Mouse (Mus musculus): ENCODE data around the gene Arsb. TPM values are rescaled to one million over a fixed set of nuclear protein-coding genes. Genes with fewer than 3 reads are reported as not detected.

Gene Arsb
- polyA plus RNA-seq, 1 experiment from 2014 or later: 4.5 TPM

- no peaks in the 10 kb centered on the region for H3K27me3 ChIP-seq (ENCODE audit: low read depth, poor library complexity, severe bottlenecking)
- H3K4me1 ChIP-seq: no peaks in the 10 kb centered on the region
- DNase-seq (ENCODE audit: low spot score): no peak
- no peaks in the 10 kb centered on the region for H3K36me3 ChIP-seq
- no peaks in the 10 kb centered on the region for H3K9me3 ChIP-seq (replicated peaks)
- WGBS: 81% methylated on average over 3 of the region's 3 CpGs
- H3K27ac ChIP-seq (replicated peaks): no peak overlapping the region
- H3K4me3 ChIP-seq: no peak overlapping the region
These were observed 117.5 kb downstream of the Arsb start for GRCm38 (mm10) chr13:93888916-93889315.

- H3K27ac ChIP-seq (replicated peaks): no peak overlapping the region
- 84% methylated on average over 3 of the region's 3 CpGs for WGBS
- DNase-seq (ENCODE audit: low spot score): no peak
These were observed 118.6 kb downstream of the Arsb start for GRCm38 (mm10) chr13:93889991-93890390.

GRCm38 (mm10) chr13:93891276-93891675 is 119.8 kb downstream of the Arsb start:
- DNase-seq (ENCODE audit: low spot score): no peak
- H3K27me3 ChIP-seq (ENCODE audit: low read depth, poor library complexity, severe bottlenecking): no peaks in the 10 kb centered on the region
- WGBS: 92% methylated on average over 6 of the region's 6 CpGs

More at GRCm38 (mm10) chr13:93889991-93890390, 118.6 kb downstream of the Arsb start:
- H3K36me3 ChIP-seq: no peaks in the 10 kb centered on the region
- H3K27me3 ChIP-seq (ENCODE audit: low read depth, poor library complexity, severe bottlenecking): no peaks in the 10 kb centered on the region
- H3K4me3 ChIP-seq: no peak overlapping the region
- H3K9me3 ChIP-seq (replicated peaks): no peaks in the 10 kb centered on the region
- no peaks in the 10 kb centered on the region for H3K4me1 ChIP-seq

GRCm38 (mm10) chr13:93892101-93892500 is 120.7 kb downstream of the Arsb start:
- H3K27me3 ChIP-seq (ENCODE audit: low read depth, poor library complexity, severe bottlenecking): no peaks in the 10 kb centered on the region
- H3K4me3 ChIP-seq: no peak overlapping the region
- H3K9me3 ChIP-seq (replicated peaks): no peaks in the 10 kb centered on the region
- H3K36me3 ChIP-seq: no peaks in the 10 kb centered on the region
- no peak overlapping the region for H3K27ac ChIP-seq (replicated peaks)
- no peak for DNase-seq (ENCODE audit: low spot score)
- H3K4me1 ChIP-seq: no peaks in the 10 kb centered on the region
- WGBS: 85% methylated on average over 7 of the region's 7 CpGs

More at GRCm38 (mm10) chr13:93891276-93891675, 119.8 kb downstream of the Arsb start:
- no peaks in the 10 kb centered on the region for H3K9me3 ChIP-seq (replicated peaks)
- H3K4me1 ChIP-seq: no peaks in the 10 kb centered on the region
- H3K36me3 ChIP-seq: no peaks in the 10 kb centered on the region
- no peak overlapping the region for H3K4me3 ChIP-seq
- no peak overlapping the region for H3K27ac ChIP-seq (replicated peaks)

GRCm38 (mm10) chr13:93894105-93894504 is 122.7 kb downstream of the Arsb start:
- Histone ChIP-seq H3K4me1 (no peaks in the 10 kb centered on the region), H3K9me3 (replicated peaks) (no peaks in the 10 kb centered on the region), H3K36me3 (no peaks in the 10 kb centered on the region), H3K27ac (replicated peaks) (no peak overlapping the region), H3K27me3 (ENCODE audit: low read depth, poor library complexity, severe bottlenecking) (no peaks in the 10 kb centered on the region), H3K4me3 (no peak overlapping the region)
- DNase-seq (ENCODE audit: low spot score): no peak
- WGBS: 87% methylated on average over 2 of the region's 2 CpGs

- Histone ChIP-seq H3K27me3 (ENCODE audit: low read depth, poor library complexity, severe bottlenecking) (no peaks in the 10 kb centered on the region), H3K4me3 (no peak overlapping the region), H3K27ac (replicated peaks) (no peak overlapping the region), H3K36me3 (no peaks in the 10 kb centered on the region), H3K9me3 (replicated peaks) (no peaks in the 10 kb centered on the region), H3K4me1 (no peaks in the 10 kb centered on the region)
- DNase-seq (ENCODE audit: low spot score): no peak
- 86% methylated on average over 2 of the region's 2 CpGs for WGBS
These were observed 124.0 kb downstream of the Arsb start for GRCm38 (mm10) chr13:93895430-93895829.

GRCm38 (mm10) chr13:93897943-93898826 is 126.8 kb downstream of the Arsb start:
- no peak overlapping the region for H3K27ac ChIP-seq (replicated peaks)
- 75% methylated on average over 13 of the region's 13 CpGs for WGBS
- no peak for DNase-seq (ENCODE audit: low spot score)

GRCm38 (mm10) chr13:93899378-93900256 is 128.2 kb downstream of the Arsb start:
- no peaks in the 10 kb centered on the region for H3K27me3 ChIP-seq (ENCODE audit: low read depth, poor library complexity, severe bottlenecking)
- whole genome bisulfite sequencing: 92% methylated on average over 3 of the region's 3 CpGs
- no peak overlapping the region for H3K4me3 ChIP-seq
- H3K4me1 ChIP-seq: no peaks in the 10 kb centered on the region; the same call in 1 of the 2 replicates
- H3K36me3 ChIP-seq: no peaks in the 10 kb centered on the region
- peak; percentile 8 for DNase-seq (ENCODE audit: low spot score)
- H3K9me3 ChIP-seq (replicated peaks): no peaks in the 10 kb centered on the region
- no peak overlapping the region for H3K27ac ChIP-seq (replicated peaks)

More at GRCm38 (mm10) chr13:93897943-93898826, 126.8 kb downstream of the Arsb start:
- H3K4me1 ChIP-seq: no peaks in the 10 kb centered on the region; the same call in 1 of the 2 replicates
- H3K9me3 ChIP-seq (replicated peaks): no peaks in the 10 kb centered on the region
- no peaks in the 10 kb centered on the region for H3K36me3 ChIP-seq
- H3K27me3 ChIP-seq (ENCODE audit: low read depth, poor library complexity, severe bottlenecking): no peaks in the 10 kb centered on the region
- H3K4me3 ChIP-seq: no peak overlapping the region

- H3K27me3 ChIP-seq (ENCODE audit: low read depth, poor library complexity, severe bottlenecking): no peaks in the 10 kb centered on the region
- 89% methylated on average over 13 of the region's 13 CpGs for WGBS
- no peaks in the 10 kb centered on the region for H3K36me3 ChIP-seq
- H3K9me3 ChIP-seq (replicated peaks): no peaks in the 10 kb centered on the region
- no peak overlapping the region for H3K27ac ChIP-seq (replicated peaks)
- H3K4me3 ChIP-seq: no peak overlapping the region
- no peaks in the 10 kb centered on the region; the same call in 1 of the 2 replicates for H3K4me1 ChIP-seq
- peak; percentile 6 for DNase-seq (ENCODE audit: low spot score)
These were observed 129.7 kb downstream of the Arsb start for GRCm38 (mm10) chr13:93900934-93901626.

- DNase-seq (ENCODE audit: low spot score): no peak
- H3K4me3 ChIP-seq: no peak overlapping the region
- WGBS: 89% methylated on average over 2 of the region's 2 CpGs
These were observed 130.7 kb downstream of the Arsb start for GRCm38 (mm10) chr13:93902126-93902525.

GRCm38 (mm10) chr13:93906552-93907245 is 135.3 kb downstream of the Arsb start:
- Histone ChIP-seq H3K4me3 (no peak overlapping the region), H3K36me3 (no peaks in the 10 kb centered on the region), H3K4me1 (peaks cover under 1% of the 10 kb centered on the region; the same call in 1 of the 2 replicates), H3K9me3 (replicated peaks) (no peaks in the 10 kb centered on the region), H3K27ac (replicated peaks) (no peak overlapping the region), H3K27me3 (ENCODE audit: low read depth, poor library complexity, severe bottlenecking) (no peaks in the 10 kb centered on the region)
- DNase-seq (ENCODE audit: low spot score): no peak
- WGBS: 90% methylated on average over 10 of the region's 10 CpGs

More at GRCm38 (mm10) chr13:93902126-93902525, 130.7 kb downstream of the Arsb start:
- no peak overlapping the region for H3K27ac ChIP-seq (replicated peaks)
- H3K36me3 ChIP-seq: no peaks in the 10 kb centered on the region
- no peaks in the 10 kb centered on the region; the same call in 1 of the 2 replicates for H3K4me1 ChIP-seq
- no peaks in the 10 kb centered on the region for H3K9me3 ChIP-seq (replicated peaks)
- no peaks in the 10 kb centered on the region for H3K27me3 ChIP-seq (ENCODE audit: low read depth, poor library complexity, severe bottlenecking)

- no peak overlapping the region for H3K4me3 ChIP-seq
- H3K9me3 ChIP-seq (replicated peaks): no peaks in the 10 kb centered on the region
- no peaks in the 10 kb centered on the region for H3K36me3 ChIP-seq
- no peak overlapping the region for H3K27ac ChIP-seq (replicated peaks)
- 95% methylated on average over 3 of the region's 3 CpGs for WGBS
- no peak for DNase-seq (ENCODE audit: low spot score)
- no peaks in the 10 kb centered on the region for H3K27me3 ChIP-seq (ENCODE audit: low read depth, poor library complexity, severe bottlenecking)
- H3K4me1 ChIP-seq: peaks cover 2% of the 10 kb centered on the region; the same call in 1 of the 2 replicates
These were observed 136.5 kb downstream of the Arsb start for GRCm38 (mm10) chr13:93907971-93908370.

Measured in midbrain, embryonic 10.5 days (tissue).